Mouse (Mus musculus) megakaryocyte-erythroid progenitor cell, adult 5-6 weeks (primary cell): Measurements from ENCODE around the gene Pde6g. TPM values are rescaled to one million over a fixed set of nuclear protein-coding genes. Genes with fewer than 3 reads are reported as not detected.

Experiments used
- ATAC-seq: replicated peaks from 2 replicates; pipeline ENCODE4 v1.8.0; 2016; ENCODE audit warnings: mild to moderate bottlenecking, inconsistent platforms; ENCODE audit not compliant: severe bottlenecking, poor library complexity, low FRiP score, low TSS enrichment
- total RNA-seq, 2 experiments: library from RNA; stranded (forward) in 1 of 2; stranded (reverse) in 1 of 2; fragments of 200-1000, 215-1000 nt in 1 of 2; fragments of >200 nt in 1 of 2; fragmentation: Nextera tagmentation in 1 of 2; gene quantifications; 2 replicates each; pipeline ENCODE4 v1.2.3; 2014 to 2017

Gene Pde6g
- total RNA-seq (2014; fragmentation: Nextera tagmentation) (0.37 TPM in 1 of 2 replicates, not detected in the other), total RNA-seq (2017) (0.38 TPM in 1 of 2 replicates, not detected in the other)

DNA sequence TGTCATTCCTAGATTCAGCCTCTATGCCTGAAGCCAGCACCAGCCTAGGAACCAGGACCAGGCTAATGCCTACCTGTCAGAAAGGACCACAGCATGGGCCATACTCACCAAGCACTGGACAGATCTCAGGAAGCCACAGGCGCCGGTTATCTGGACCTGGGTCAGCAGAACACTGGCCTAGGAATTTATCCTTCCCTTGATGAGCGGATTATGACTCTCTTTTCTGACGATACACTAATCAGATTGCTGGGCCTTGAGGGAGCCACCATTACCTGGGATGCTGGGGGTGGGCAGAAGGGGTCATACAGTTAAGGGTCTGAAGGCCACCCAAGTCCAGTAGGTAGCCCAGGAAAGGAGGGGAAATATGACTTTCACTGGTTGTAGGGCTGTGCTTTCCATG is at the start of gene Pde6g:
Gene Pde6g, minus strand, starts transcription at position 195 of the 400 bp plus-strand sequence.
- no peak for ATAC-seq

DNA sequence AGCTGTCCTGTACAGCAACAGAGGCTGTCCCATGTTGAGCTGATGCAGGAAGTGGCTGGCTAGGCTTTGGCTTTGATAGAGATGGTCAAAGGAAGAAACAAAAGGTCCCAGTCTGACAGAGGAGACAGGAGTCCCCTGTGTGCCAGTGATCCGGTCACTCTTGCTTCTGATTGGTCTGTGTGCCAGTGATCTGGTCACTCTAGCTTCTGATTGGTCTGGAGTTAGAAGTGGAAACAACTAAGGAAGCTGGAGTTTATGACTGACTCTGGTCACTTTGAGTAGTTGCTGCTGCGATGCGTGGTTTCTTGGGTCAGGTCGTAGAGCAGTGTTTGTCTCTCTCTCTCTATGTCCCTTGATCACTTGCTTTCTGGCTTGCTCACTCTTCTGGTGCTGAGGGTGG is 48.4 kb upstream of the Pde6g start:
- no peak for ATAC-seq

DNA sequence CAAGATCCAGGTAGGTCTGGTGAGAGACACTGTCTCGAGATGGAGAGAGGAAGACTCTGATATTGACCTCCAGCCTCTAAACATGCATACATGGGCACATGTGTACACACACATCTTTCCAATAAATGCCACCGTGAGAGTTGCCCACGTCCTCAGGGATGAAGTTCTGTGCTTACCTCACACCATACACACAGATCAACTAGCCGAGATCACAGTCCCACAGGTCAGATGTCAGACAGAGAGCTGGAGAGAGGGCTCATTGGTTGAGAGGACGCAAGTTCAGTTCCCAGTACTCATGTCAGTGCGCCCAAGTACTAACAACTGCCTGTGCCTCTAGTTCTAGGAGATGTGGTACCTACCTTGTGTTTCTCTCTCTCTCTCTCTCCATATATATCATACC is 47.7 kb upstream of the Pde6g start:
- no peak for ATAC-seq

DNA sequence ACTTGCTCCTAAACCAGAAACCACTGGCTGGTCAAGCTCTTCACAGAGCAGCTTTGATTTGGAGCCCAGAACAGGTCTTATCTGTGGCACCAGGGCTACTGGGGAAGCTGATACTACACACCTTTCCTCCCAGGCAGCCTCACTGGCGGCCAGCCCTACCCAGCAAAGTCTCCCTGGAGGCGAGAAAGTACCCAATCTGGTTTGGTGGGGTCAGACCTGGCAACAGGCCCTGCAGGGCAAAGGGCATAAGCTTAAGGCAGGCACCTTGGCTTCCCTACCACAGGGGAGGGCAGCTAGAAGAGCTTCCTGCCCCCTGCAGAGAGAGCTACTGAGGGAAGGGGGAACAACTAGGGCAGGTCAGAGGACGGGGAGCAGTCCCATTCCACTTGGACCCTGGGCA is 47.1 kb upstream of the Pde6g start:
- 0 out of 2 replicates have a peak, but pooled peaks have one; percentile 25 for ATAC-seq

DNA sequence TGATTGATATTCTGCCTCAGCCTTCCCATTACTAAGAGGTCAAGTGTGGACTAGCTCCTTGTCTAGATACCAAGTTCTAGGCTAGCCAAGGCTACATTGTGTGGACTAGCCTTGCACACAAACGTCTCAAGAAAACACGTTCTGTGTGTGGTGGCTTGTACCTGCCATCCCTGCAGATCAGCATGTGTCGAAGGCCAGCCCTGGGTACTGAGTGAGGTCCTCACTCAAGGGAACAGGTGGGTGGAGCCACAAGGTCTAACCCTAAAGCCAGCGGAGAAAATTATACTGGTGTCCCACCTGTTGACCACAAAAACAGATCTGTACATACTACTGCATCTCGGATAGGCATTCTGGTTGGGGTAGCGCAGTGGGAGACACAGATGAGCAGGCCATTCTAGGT is 46.6 kb upstream of the Pde6g start:
- no peak for ATAC-seq

DNA sequence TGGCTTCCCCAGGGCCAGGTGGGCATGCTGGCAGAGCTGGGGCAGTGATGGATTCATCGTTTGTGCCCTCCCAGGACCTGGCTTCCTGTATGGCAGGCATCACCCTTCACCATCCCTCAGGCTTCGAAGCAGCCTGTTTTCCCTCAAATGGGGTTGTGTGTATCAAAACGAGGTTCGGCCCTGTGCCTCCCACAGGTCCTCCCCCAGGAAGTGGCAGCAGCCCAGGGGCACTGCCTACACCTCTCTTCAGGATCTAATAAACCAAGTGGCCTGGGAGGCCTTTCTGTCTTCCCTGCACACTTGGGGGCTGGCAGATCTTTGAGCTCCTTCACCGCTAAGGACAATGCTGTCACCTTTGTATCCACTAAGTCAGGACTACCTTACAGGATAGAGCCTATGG is 45.6 kb upstream of the Pde6g start:
- ATAC-seq, result no peak

DNA sequence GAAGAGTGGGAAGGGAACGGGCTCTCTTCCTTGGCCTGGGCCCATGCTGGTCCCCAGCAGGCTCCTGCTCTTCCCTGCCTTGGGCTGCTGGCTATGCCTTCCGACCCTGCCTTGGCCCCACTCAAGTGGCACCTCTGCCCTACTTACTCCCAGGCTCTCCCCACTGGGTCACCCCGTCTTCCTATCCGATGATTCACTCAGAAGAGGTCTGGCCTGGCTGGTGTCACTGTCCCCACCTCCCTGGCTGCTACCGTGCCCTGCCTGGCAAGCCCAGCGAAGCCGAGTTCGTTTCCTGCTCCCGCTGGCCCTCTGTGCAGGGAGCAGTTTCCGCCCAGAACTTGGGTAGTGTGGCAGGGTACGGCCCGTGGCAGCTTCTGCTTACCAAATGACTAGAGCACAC is 44.9 kb upstream of the Pde6g start:
- ATAC-seq, result no peak

DNA sequence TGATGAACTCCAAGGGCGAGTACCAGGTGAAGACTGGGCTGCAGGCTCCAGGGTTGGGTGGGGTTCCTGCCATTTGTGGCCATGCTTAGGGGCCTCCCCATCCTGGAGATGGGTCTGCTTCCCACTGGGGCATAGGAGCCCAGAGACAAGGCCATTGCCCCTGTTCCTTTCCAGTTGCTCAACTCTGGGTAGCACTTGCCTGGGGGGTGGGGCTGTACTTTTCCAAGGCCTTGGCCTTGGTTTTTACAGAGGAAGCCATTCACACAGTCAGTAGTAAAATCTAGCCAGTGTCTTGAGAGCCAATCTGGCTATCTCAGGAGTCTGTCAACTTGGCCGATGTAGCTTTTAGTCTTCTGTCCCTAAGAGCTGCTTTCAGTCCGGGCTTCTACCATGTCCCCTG is 44.1 kb upstream of the Pde6g start:
- no peak for ATAC-seq

DNA sequence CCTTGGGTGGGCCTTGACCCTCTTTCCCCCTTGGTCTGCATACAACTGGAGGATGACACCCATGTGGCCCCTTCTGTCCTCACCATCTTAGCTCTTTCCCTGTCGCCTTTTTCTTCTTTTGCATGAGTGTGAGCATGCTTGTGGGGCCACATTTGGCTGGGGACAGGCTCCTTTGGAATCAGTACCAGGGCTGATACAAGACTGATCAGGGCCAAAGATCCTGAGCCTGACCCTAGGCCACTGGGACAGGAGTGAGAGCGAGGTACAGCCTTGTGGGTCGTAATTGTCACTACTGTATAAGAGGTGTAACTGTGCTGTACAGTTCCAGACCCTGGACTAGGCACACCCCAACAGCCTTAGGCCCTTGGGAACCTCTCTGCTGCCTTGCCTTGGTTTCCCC is 40.6 kb upstream of the Pde6g start:
- no peak for ATAC-seq

DNA sequence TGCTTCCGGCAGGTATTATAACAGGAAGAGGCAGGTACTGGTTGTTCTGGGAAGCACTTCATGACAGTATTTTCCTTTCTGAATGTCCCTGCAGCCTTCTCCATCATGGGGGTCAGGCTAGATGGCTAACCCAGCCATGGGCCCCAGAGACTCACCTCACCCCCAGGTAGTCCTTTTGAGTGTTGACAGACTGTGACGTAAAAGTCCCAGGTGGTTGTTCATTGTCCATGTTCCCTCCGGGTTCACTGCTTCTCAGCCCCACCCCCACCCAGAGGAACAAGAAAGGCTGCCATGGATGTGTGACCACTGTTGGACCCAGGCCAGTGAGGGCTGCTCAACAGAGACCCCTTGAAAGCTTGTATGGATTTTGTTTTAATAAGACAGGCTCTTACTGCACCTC is 40.1 kb upstream of the Pde6g start:
- ATAC-seq, result no peak

DNA sequence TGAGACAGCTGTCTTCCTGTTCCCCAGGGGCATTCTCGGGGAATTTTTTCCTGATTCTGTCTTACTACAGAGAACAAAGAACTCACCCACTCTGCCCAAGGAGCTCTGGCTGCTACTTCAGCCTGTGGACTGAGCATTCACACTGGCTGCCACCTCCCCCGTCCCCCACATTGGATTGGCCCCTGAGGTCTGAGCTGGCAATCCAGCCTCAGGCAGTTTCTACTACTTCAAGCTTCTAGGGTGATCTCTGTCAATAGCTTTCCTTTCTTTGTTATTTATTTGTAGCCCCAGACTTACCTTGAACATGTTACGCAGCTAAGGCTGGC is 39.5 kb upstream of the Pde6g start:
- no peak for ATAC-seq

DNA sequence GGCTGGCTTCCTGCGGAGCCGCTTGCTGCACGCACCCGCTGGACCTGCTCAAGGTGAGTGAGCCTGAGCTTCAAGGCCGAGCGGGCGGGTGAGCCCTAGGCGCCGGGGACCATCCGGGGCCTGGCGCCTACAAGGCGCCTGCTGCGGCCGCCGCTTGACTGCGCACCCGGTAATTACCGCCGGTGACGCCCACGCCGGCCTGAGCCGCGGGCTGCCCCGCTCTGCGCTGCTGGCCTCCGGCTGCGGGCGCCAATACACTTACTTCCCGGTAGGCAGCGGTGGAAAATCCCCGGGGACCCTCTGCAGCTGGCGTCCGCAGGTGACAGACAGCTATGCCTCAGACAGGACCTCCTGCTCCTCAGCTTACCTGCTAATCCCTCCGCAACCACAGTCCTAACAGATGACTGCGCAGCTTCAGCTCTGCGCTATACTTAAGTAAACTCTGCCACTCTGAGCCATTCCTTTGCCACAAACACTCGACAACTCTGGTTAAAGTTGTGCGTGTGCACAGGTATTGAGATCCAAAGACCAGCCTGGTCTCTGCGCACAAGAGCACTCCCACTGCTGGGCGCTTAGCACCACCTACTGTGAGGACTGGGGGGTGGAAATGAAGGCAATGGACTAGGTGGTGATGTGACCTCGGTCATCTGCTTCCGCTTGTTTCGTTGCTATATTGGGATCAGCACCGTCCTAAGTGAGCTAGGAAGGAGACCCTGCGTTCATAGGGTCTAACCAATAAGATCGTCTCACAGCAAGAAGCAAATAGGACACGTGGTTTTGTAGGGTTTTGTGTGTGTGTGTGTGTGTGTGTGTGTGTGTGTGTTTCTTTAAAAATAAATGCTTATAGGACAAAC is 39.0 kb upstream of the Pde6g start:
- peak; percentile 27; the same call in 1 of the 2 replicates for ATAC-seq

DNA sequence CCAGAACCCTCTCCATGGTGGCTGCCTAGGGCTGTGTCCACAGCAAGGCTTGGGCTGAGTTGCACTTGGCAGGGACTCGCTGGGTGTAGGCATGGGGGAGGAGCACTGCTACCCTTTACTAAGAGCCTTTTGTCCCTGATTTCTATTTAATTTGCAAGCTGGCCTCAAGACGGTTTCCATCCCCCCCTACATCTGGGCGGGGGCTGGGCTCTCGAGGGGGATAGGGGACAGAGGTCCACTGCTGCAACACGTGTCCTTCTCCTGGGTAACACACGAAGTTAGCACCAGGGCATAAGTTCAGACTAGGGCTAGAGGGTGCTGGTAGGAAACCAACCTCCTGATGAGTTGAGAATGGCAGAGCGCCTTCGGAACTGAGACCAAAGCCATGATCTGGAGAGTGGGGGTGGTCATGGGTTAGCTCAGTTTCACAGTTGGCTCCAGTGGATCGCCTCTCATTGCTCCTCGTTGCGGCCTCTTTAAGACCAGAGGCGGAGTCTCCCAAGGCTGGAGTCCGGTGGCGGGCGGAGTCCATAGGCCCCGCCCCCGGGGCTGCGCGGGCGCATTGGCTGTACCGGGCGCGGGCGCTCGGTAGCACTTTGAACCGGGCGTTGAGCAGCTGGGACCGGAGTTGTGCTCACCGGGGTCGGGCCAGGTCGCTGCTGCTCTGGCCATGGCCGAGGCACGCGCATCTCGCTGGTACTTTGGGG is 38.2 kb upstream of the Pde6g start, which contains the start of gene Slc25a10:
Gene Slc25a10, plus strand, starts transcription at position 524 of the 707 bp plus-strand sequence.
- ATAC-seq, result peak; percentile 54

DNA sequence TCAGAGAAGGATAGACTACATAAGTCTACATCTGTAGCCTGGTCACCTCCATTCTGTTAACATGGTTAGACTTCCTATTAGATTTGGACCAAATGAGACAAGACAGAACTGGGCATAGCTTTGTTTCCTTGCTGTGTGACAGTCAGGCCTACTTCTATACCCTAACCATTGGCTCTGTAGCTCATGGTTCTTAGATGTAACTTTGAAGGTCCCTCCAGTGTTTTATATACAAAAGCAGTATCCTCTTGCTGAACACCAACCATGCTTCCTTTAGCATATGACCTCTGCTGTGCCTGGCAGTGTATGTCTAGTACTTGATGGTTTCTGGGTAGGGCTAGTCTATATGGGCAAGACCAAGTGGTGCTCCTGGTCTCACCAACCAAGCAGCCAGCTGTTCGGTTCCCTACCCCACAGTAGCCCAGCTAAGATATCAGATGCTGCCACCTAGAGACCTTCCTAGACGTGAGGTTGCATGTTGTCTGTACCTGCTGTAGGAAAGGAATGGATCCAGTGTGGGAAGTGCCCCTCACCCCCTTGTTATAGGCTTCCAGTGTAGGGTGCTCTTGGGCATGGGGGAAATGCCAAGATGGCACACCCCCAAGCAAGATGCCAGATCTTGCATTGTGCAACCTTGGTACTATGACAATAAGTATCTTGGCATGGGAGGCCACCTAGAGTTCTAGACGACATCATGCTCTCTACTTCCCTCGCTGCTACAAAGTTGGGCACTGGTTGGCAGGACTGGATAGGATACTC is 37.2 kb upstream of the Pde6g start:
- ATAC-seq, result no peak

DNA sequence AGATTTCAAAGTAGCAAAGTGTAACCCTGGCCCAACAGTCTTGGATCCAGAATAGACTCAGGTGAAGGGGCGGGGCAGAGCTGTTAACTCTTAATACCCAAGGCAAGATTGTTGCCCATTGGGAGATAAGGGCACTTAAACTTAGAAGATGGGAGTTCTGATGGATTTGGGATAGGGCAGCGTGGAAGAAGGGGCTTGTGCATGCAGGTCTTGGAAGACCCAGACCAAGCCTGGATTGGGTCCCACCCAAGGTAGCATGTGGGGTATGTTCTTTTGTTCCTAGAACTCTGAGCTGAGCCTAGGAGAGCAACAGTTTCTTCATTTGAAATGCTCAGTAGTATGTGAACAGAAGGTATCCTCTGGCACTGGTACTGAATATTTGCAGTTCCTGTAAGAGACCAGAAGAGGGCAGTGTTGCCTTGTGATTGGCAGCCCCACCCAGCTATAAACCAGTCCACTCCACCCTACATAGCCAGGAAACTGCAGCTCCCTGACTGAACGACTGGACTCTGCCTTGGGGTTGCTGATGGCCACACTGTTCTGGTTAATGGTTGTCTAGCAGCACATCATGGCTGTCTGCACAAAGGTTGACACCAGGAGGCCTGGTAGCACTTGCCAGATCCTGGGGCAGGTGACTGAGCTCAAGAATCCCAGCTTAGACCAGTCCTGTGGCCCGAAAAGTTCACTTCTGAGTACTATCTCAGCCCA is 35.9 kb upstream of the Pde6g start:
- ATAC-seq, result peak; percentile 40

DNA sequence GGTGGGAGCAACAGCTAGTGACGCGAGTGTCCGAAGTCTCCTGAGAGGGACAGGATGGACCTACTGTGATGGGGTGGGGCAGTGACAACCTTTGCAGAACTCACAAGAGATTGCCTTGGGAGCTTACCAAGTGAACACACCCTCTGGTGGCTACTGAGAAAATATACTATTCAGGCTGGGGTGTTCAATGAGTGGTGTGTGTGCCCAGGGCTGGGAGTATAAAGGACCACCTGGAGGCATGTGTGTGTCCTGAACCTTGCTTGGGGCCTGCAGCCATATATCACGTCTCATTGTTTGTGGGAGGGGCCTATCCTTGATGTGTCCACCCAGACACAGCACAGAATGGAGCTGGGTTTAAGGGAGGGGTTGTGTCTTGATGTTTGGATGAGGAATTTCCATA is 35.2 kb upstream of the Pde6g start:
- ATAC-seq, result no peak

DNA sequence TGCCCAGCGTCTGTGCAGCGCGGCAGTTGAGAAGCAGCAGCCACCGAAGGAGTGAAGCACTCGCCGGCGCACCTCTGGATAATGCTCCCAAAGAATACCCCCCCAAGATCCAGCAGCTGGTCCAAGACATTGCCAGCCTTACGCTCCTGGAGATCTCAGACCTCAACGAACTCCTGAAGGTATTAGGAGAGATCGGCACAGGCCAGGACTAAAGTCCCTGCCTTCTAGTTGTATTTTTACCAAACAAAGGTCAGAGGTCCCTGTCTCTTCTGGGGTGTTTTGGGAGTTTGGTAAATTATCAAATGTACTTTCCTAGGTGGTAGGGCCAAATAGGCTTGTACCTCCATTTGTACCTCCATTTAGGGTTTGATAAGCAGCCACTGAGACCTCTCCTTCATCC is 32.0 kb upstream of the Pde6g start:
- no peak for ATAC-seq

DNA sequence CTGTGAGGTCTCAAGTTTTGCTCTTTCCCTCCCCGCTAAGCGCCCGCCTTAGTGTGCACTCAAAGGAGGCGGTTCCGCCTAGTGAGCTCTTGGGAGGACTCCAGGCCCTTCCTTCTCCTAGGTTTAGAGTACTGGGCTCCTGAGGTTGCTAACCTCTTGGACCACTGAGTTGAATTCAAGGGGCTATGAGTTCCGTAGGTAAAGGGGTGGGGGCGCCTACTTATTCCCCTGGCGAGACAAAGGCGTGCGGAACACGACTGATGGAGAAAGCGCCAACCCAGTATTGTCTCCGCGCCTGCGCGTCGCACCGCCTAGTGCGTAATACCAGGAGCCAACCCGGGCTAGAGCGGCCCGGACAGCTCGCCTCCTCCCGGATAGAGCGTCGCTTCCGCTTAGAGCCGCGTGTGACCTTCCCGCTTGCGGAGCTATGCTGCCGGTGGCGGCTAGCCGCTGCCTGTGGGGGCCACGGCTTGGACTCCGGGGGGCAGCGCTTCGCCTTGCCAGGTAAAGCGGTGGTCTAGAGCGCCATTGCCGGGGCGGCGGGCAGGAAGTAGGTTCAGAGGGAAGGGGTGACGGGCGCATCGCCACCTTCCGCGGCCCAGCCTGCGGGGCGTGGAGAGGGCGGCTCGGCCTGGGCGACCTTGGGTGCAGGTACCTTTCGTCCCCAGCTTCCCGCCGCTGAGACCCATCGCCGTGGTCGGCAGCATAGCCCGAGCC is 31.1 kb upstream of the Pde6g start, which contains the start of gene Mrpl12:
Gene Mrpl12, plus strand, starts transcription at position 349 of the 717 bp plus-strand sequence.
- ATAC-seq, result peak; percentile 85

DNA sequence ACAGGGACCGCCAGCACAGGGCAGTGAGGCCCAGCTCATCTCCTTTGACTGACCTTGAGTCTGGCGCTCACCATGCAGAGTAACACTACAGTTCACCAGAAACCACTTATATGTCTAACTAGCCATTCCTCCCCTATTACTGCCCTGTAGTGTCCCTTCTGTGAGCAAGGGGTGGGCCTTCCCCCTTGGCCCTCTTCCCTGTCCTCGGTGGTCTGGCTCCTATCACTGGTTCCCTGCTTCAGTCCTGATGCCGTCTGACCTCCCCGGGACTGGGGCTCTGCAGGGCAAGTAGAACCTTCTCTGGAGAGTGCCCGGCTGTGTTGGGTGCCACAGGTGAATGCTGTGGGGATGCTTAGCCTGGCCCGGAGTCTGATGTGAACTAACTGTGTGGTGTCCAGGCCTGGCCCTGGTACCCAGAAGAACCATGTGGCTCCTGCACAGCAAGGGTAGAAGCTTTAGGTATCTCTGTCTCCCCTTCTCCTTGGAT is 30.2 kb upstream of the Pde6g start:
- ATAC-seq, result no peak
